Mouse (Mus musculus): ENCODE measurements around the gene Sdk1. TPM values are rescaled to one million over a fixed set of nuclear protein-coding genes. Genes with fewer than 3 reads are reported as not detected.

Sdk1 gene
- total and polyA plus RNA-seq, 2 experiments = 0.18 to 0.27 TPM

- no peak overlapping the region for H3K27ac ChIP-seq (replicated peaks; ENCODE audit: insufficient read depth, low read depth, low read length)
- no peak overlapping the region for H3K9ac ChIP-seq (ENCODE audit: low read depth, low read length)
- WGBS = 90% methylated on average over 6 of the region's 6 CpGs
- no peak for TF ChIP-seq POLR2A (IDR thresholded peaks at IDR 0.05; ENCODE audit: extremely low read depth, insufficient read depth, low read length)
- no peak for TF ChIP-seq CTCF (IDR thresholded peaks at IDR 0.05; ENCODE audit: low read depth, low read length)
- H3K36me3 ChIP-seq (ENCODE audit: control insufficient read depth, insufficient read depth, low read length) = no peaks in the 10 kb centered on the region
- no peak overlapping the region for H3K4me3 ChIP-seq (ENCODE audit: insufficient read depth, low read depth, low read length)
- H3K4me1 ChIP-seq (ENCODE audit: control insufficient read depth, insufficient read depth, low read length) = no peaks in the 10 kb centered on the region
- no peak for DNase-seq (ENCODE audit: extremely low read depth, low read depth, low spot score)
- no peaks in the 10 kb centered on the region for H3K79me2 ChIP-seq (ENCODE audit: control insufficient read depth, insufficient read depth, low read length)
- no peaks in the 10 kb centered on the region for H3K27me3 ChIP-seq (ENCODE audit: control insufficient read depth, insufficient read depth, low read length)
Measured at GRCm38 (mm10) chr5:141277112-141277511, 35.8 kb downstream of the Sdk1 start.

- H3K4me1 ChIP-seq (ENCODE audit: control insufficient read depth, insufficient read depth, low read length) = no peaks in the 10 kb centered on the region
- no peak overlapping the region for H3K4me3 ChIP-seq (ENCODE audit: insufficient read depth, low read depth, low read length)
- H3K36me3 ChIP-seq (ENCODE audit: control insufficient read depth, insufficient read depth, low read length) = no peaks in the 10 kb centered on the region
- no peak for DNase-seq (ENCODE audit: extremely low read depth, low read depth, low spot score)
- H3K27me3 ChIP-seq (ENCODE audit: control insufficient read depth, insufficient read depth, low read length) = no peaks in the 10 kb centered on the region
- H3K9ac ChIP-seq (ENCODE audit: low read depth, low read length) = no peak overlapping the region
- H3K79me2 ChIP-seq (ENCODE audit: control insufficient read depth, insufficient read depth, low read length) = no peaks in the 10 kb centered on the region
- 73% methylated on average over 2 of the region's 2 CpGs for WGBS
- no peak overlapping the region for H3K27ac ChIP-seq (replicated peaks; ENCODE audit: insufficient read depth, low read depth, low read length)
- no peak for TF ChIP-seq CTCF (IDR thresholded peaks at IDR 0.05; ENCODE audit: low read depth, low read length)
- TF ChIP-seq POLR2A (IDR thresholded peaks at IDR 0.05; ENCODE audit: extremely low read depth, insufficient read depth, low read length) = no peak
Measured at GRCm38 (mm10) chr5:141281751-141282150, 40.5 kb downstream of the Sdk1 start.

DNA sequence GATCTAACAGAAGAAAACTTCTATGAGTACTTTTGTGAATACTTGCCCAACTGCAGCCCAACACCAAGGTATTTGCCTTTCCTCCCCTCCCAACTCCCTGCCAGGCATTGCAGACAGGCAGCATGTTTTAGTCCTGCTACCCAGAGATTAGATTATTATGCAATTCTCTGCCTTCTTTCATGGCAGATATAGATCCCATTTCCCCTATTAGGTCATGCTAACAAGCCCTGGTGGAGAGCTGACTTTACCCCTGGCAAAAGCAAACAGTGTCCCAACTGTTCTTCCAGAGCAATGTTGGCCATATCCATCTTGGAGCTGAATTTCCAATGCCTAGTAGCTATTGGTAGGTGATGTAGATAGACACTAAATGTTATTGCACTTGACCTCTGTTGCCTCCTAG is 48.3 kb downstream of the Sdk1 start:
- TF ChIP-seq POLR2A (IDR thresholded peaks at IDR 0.05; ENCODE audit: extremely low read depth, insufficient read depth, low read length) (no peak), CTCF (IDR thresholded peaks at IDR 0.05; ENCODE audit: low read depth, low read length) (no peak)
- Histone ChIP-seq H3K36me3 (ENCODE audit: control insufficient read depth, insufficient read depth, low read length) (no peaks in the 10 kb centered on the region), H3K4me1 (ENCODE audit: control insufficient read depth, insufficient read depth, low read length) (no peaks in the 10 kb centered on the region; the same call in 1 of the 2 replicates), H3K9ac (ENCODE audit: low read depth, low read length) (no peak overlapping the region), H3K79me2 (ENCODE audit: control insufficient read depth, insufficient read depth, low read length) (no peaks in the 10 kb centered on the region), H3K27me3 (ENCODE audit: control insufficient read depth, insufficient read depth, low read length) (no peaks in the 10 kb centered on the region), H3K4me3 (ENCODE audit: insufficient read depth, low read depth, low read length) (no peak overlapping the region), H3K27ac (replicated peaks; ENCODE audit: insufficient read depth, low read depth, low read length) (no peak overlapping the region)
- no peak for DNase-seq (ENCODE audit: extremely low read depth, low read depth, low spot score)

DNA sequence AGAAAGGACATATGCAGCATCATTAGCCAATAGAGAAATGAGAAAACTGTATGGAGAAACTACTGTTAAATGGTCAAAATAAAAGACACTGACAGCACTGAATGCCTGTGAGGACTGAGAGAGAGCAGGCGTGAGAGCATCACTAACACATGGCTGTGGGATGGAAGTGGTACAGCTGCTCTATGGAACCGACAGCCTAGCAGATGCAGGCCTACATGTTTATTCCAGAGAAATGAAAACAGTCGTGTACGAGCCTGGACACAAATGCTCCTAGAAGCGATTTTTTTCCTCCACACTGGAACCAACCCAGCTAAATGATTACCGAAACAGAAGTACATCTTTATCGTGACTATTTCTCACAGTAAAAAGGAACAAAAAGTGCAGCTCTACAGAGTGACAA is 54.0 kb downstream of the Sdk1 start:
- Histone ChIP-seq H3K27me3 (ENCODE audit: control insufficient read depth, insufficient read depth, low read length) (no peaks in the 10 kb centered on the region), H3K4me3 (ENCODE audit: insufficient read depth, low read depth, low read length) (no peak overlapping the region), H3K27ac (replicated peaks; ENCODE audit: insufficient read depth, low read depth, low read length) (no peak overlapping the region), H3K36me3 (ENCODE audit: control insufficient read depth, insufficient read depth, low read length) (no peaks in the 10 kb centered on the region), H3K9ac (ENCODE audit: low read depth, low read length) (no peak overlapping the region), H3K4me1 (ENCODE audit: control insufficient read depth, insufficient read depth, low read length) (no peaks in the 10 kb centered on the region), H3K79me2 (ENCODE audit: control insufficient read depth, insufficient read depth, low read length) (no peaks in the 10 kb centered on the region)
- no peak for DNase-seq (ENCODE audit: extremely low read depth, low read depth, low spot score)
- TF ChIP-seq POLR2A (IDR thresholded peaks at IDR 0.05; ENCODE audit: extremely low read depth, insufficient read depth, low read length) (no peak), CTCF (IDR thresholded peaks at IDR 0.05; ENCODE audit: low read depth, low read length) (no peak)
- WGBS = 95% methylated on average over 7 of the region's 7 CpGs

- no peak for DNase-seq (ENCODE audit: extremely low read depth, low read depth, low spot score)
Measured at GRCm38 (mm10) chr5:141302287-141302694, 61.0 kb downstream of the Sdk1 start.

DNA sequence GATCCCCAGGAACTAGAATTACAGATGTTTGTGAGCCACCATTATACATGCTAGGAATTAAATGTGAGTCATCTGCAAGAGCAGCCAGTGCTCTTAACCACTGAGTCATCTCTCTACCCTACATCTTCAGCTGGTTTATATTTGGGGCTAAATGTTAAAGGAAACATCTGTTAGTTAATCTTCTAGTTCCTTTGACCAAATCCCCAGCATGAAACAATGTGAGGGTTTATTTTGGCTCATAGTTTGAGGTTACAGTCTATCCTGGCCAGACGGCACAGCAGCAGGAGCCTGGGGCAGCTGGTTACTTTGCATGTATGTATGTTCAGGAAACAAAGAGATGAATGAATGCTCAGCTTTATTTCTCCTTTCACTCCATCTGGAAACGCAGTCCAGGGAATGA is 62.5 kb downstream of the Sdk1 start:
- H3K27me3 ChIP-seq (ENCODE audit: control insufficient read depth, insufficient read depth, low read length) = no peaks in the 10 kb centered on the region
- no peaks in the 10 kb centered on the region for H3K36me3 ChIP-seq (ENCODE audit: control insufficient read depth, insufficient read depth, low read length)
- H3K4me3 ChIP-seq (ENCODE audit: insufficient read depth, low read depth, low read length) = no peak overlapping the region
- H3K79me2 ChIP-seq (ENCODE audit: control insufficient read depth, insufficient read depth, low read length) = no peaks in the 10 kb centered on the region
- DNase-seq (ENCODE audit: extremely low read depth, low read depth, low spot score) = no peak
- TF ChIP-seq CTCF (IDR thresholded peaks at IDR 0.05; ENCODE audit: low read depth, low read length) = no peak
- TF ChIP-seq POLR2A (IDR thresholded peaks at IDR 0.05; ENCODE audit: extremely low read depth, insufficient read depth, low read length) = no peak
- 74% methylated on average over 2 of the region's 2 CpGs for WGBS
- no peak overlapping the region for H3K9ac ChIP-seq (ENCODE audit: low read depth, low read length)
- no peak overlapping the region for H3K27ac ChIP-seq (replicated peaks; ENCODE audit: insufficient read depth, low read depth, low read length)
- H3K4me1 ChIP-seq (ENCODE audit: control insufficient read depth, insufficient read depth, low read length) = no peaks in the 10 kb centered on the region

More at GRCm38 (mm10) chr5:141302287-141302694, 61.0 kb downstream of the Sdk1 start:
- H3K4me3 ChIP-seq (ENCODE audit: insufficient read depth, low read depth, low read length) = no peak overlapping the region
- no peaks in the 10 kb centered on the region for H3K36me3 ChIP-seq (ENCODE audit: control insufficient read depth, insufficient read depth, low read length)
- H3K9ac ChIP-seq (ENCODE audit: low read depth, low read length) = no peak overlapping the region
- 77% methylated on average over 4 of the region's 4 CpGs for WGBS
- H3K4me1 ChIP-seq (ENCODE audit: control insufficient read depth, insufficient read depth, low read length) = no peaks in the 10 kb centered on the region
- H3K27ac ChIP-seq (replicated peaks; ENCODE audit: insufficient read depth, low read depth, low read length) = no peak overlapping the region
- H3K27me3 ChIP-seq (ENCODE audit: control insufficient read depth, insufficient read depth, low read length) = no peaks in the 10 kb centered on the region
- H3K79me2 ChIP-seq (ENCODE audit: control insufficient read depth, insufficient read depth, low read length) = no peaks in the 10 kb centered on the region
- no peak for TF ChIP-seq POLR2A (IDR thresholded peaks at IDR 0.05; ENCODE audit: extremely low read depth, insufficient read depth, low read length)
